In the genomic region with DNA sequence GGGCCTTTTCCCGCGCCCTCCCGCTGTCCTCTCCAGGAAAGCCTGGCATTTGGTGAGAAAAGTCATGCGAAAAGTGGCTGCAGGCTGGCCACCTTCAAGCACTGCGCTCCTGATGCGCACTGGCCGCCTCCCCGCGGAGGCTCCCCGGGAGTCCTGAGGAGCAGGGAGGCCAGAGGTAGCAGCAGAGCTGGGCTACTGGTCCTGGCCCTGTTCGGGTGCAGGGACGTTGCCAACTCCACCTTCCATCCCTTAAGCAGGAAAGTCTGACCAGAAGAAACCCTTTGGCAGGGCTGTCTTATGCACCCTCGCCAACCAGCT, we compare ENCODE assay signal across 7 mouse cellular contexts. TPM values are rescaled to one million over a fixed set of nuclear protein-coding genes. Genes with fewer than 3 reads are reported as not detected.
DNase-seq lines count a peak whose midpoint lies in the region; ATAC-seq and TF ChIP-seq lines count a peak whose summit lies in the region.

No protein-coding gene starts in this region.

- DNase-seq in left cerebral cortex, adult 2 months (ENCODE audit: extremely low spot score in 1 of 2, low spot score in 2 of 2), result peak; percentile 35 to 46
- no peak for DNase-seq in left cerebral cortex, adult 11 months (ENCODE audit: low spot score)
- DNase-seq in cerebellum, adult 9-11 months, result peak; percentile 82
- no peak for DNase-seq in liver, embryonic 13.5 days
- DNase-seq in left cerebral cortex, postnatal 4 days, result no peak

- intact Hi-C loops in left cerebral cortex, adult 2 months (cut with DNase I), result loop anchor here (2.0 to 5.0 kb wide), 6 partner anchors 76 to 396 kb away; no protein-coding TSS in a partner anchor
- intact Hi-C loops in left cerebral cortex, postnatal 4 days (cut with DNase I), result loop anchor here (10.0 kb wide), 2 partner anchors 104 to 234 kb away; no protein-coding TSS in a partner anchor

- peak overlapping the region; percentile 44 for H3K9ac ChIP-seq in forebrain, embryonic 15.5 days (replicated peaks)
- H3K9ac ChIP-seq in liver, embryonic 13.5 days, result no peak overlapping the region

- no peak for ATAC-seq in forebrain, embryonic 15.5 days (replicated peaks)
- ATAC-seq in liver, embryonic 13.5 days (ENCODE audit: low read depth), result no peak
- ATAC-seq in erythroblast, adult 5-6 weeks (replicated peaks; ENCODE audit: low FRiP score, poor library complexity, severe bottlenecking), result no peak

- TF ChIP-seq CTCF in left cerebral cortex, adult 2 months (IDR thresholded peaks at IDR 0.05), result no peak

- peak overlapping the region; percentile 66 for H3K4me2 ChIP-seq in forebrain, embryonic 15.5 days (replicated peaks)
- H3K4me2 ChIP-seq in liver, embryonic 13.5 days, result peak overlapping the region; percentile 64; the same call in 1 of the 2 replicates

- H3K4me3 ChIP-seq in left cerebral cortex, adult 2 months, result peak overlapping the region; percentile 69
- peak overlapping the region; percentile 46 for H3K4me3 ChIP-seq in forebrain, embryonic 15.5 days
- H3K4me3 ChIP-seq in liver, embryonic 13.5 days (replicated peaks), result 0 out of 2 replicates have a peak overlapping the region, but pooled peaks have one; percentile 38

- 6% methylated on average over 13 of the region's 13 CpGs for WGBS in forebrain, embryonic 15.5 days
- WGBS in liver, embryonic 13.5 days (ENCODE audit: insufficient replicate concordance), result 7% methylated on average over 13 of the region's 13 CpGs

- H3K36me3 ChIP-seq in forebrain, embryonic 15.5 days, result no peaks in the 10 kb centered on the region
- no peaks in the 10 kb centered on the region for H3K36me3 ChIP-seq in liver, embryonic 13.5 days

- H3K27ac ChIP-seq in left cerebral cortex, adult 2 months, result peak overlapping the region; percentile 92
- no peak overlapping the region for H3K27ac ChIP-seq in forebrain, embryonic 15.5 days (replicated peaks)
- no peak overlapping the region for H3K27ac ChIP-seq in liver, embryonic 13.5 days

- H3K9me3 ChIP-seq in forebrain, embryonic 15.5 days, result no peaks in the 10 kb centered on the region
- no peaks in the 10 kb centered on the region for H3K9me3 ChIP-seq in liver, embryonic 13.5 days (replicated peaks)

- peaks cover 15% of the 10 kb centered on the region for H3K27me3 ChIP-seq in forebrain, embryonic 15.5 days
- H3K27me3 ChIP-seq in liver, embryonic 13.5 days, result peaks cover 52% of the 10 kb centered on the region

- peaks cover 15% of the 10 kb centered on the region for H3K4me1 ChIP-seq in forebrain, embryonic 15.5 days
- H3K4me1 ChIP-seq in liver, embryonic 13.5 days (replicated peaks), result 0 out of 2 replicates have a peak, but pooled peaks cover 2% of the 10 kb centered on the region

RNA-seq across cellular contexts. Expression of a gene that starts 0.7 kb away (rescaled TPM):
- 10 to 100 TPM; 71.9 to 76.4 TPM for total RNA-seq in left cerebral cortex, adult 2 months (2021)
- polyA plus RNA-seq in forebrain, embryonic 15.5 days (2015; fragmentation: Nextera tagmentation; extraction: Ambion mirVana), result 1.9 and 2.0 TPM in 2 replicates
- 0.02 TPM in 2 replicates for polyA plus RNA-seq in liver, embryonic 13.5 days (2015; fragmentation: Nextera tagmentation; extraction: Ambion mirVana)
- total RNA-seq in erythroblast, adult 5-6 weeks (2015; ENCODE audit: low replicate concordance), result not detected in 2 replicates
- total RNA-seq in erythroblast, adult 5-6 weeks (2017; ENCODE audit: low replicate concordance), result 0.14 TPM in 1 of 2 replicates, not detected in the other
- 10 to 100 TPM; 19.7 to 20.1 TPM for total RNA-seq in left cerebral cortex, postnatal 4 days (2021)

RNA-seq across cellular contexts. Expression of a gene that starts 53.4 kb away (rescaled TPM):
- 10 to 100 TPM; 31.8 to 37.4 TPM for total RNA-seq in left cerebral cortex, adult 2 months (2021)
- polyA plus RNA-seq in forebrain, embryonic 15.5 days (2015; fragmentation: Nextera tagmentation; extraction: Ambion mirVana), result 23.8 and 24.8 TPM in 2 replicates
- polyA plus RNA-seq in liver, embryonic 13.5 days (2015; fragmentation: Nextera tagmentation; extraction: Ambion mirVana), result 9.0 and 9.5 TPM in 2 replicates
- 7.5 and 12.5 TPM in 2 replicates for total RNA-seq in erythroblast, adult 5-6 weeks (2015; ENCODE audit: low replicate concordance)
- 10.8 and 41.0 TPM in 2 replicates for total RNA-seq in erythroblast, adult 5-6 weeks (2017; ENCODE audit: low replicate concordance)
- 10 to 100 TPM; 58.1 to 69.2 TPM for total RNA-seq in left cerebral cortex, postnatal 4 days (2021)

Comparison
In these comparisons a context has a peak if more than half of its experiments do, and no peak if none do; other contexts are left out.
1. DNase-seq: peak in left cerebral cortex, adult 2 months (2 of 2) and cerebellum, adult 9-11 months (single experiment); none in left cerebral cortex, adult 11 months (single experiment), liver, embryonic 13.5 days (single experiment) and left cerebral cortex, postnatal 4 days (single experiment).
2. RNA of a gene that starts 0.7 kb away (total RNA-seq): 71.9 to 76.4 TPM in left cerebral cortex, adult 2 months and 19.7 to 20.1 TPM in left cerebral cortex, postnatal 4 days; 0.14 TPM in erythroblast, adult 5-6 weeks; every median in the first group is over 10 times any median in the second.
3. Peak in every context shown above with its lines, with median percentiles within 50 percentile points of each other: H3K4me3 ChIP-seq.